Mouse (Mus musculus) MEL (cell line): ENCODE results near the gene Polr2e. TPM values are rescaled to one million over a fixed set of nuclear protein-coding genes. Genes with fewer than 3 reads are reported as not detected.

Source experiments
- DNase-seq: peaks from one replicate; pipeline ENCODE4 v3.0.0; 2011; ENCODE audit warnings: low read depth, low spot score
- H3K27ac ChIP-seq: 2 replicates; pipeline ENCODE4 v1.5.1; 2012; ENCODE audit warnings: low read depth, mild to moderate bottlenecking, control low read depth, low read length, moderate library complexity; ENCODE audit not compliant: control insufficient read depth
- H3K27me3 ChIP-seq, 2 experiments: fragments of 150-350 bp in 1 of 2; sonication (generic) in 1 of 2; 2 replicates each; pipeline ENCODE4 v1.6.1; 2012; ENCODE audit warnings: low read length in 2 of 2, mild to moderate bottlenecking in 2 of 2, improper control_type of control experiment in 1 of 2, moderate library complexity in 1 of 2; ENCODE audit not compliant: insufficient read depth in 2 of 2, control insufficient read depth in 1 of 2
- H3K36me3 ChIP-seq, 2 experiments: 2 replicates each; pipeline ENCODE4 v1.6.1; 2012 to 2014; ENCODE audit warnings: low read length in 2 of 2, improper control_type of control experiment in 1 of 2, inconsistent platforms in 1 of 2, mild to moderate bottlenecking in 1 of 2; ENCODE audit not compliant: insufficient read depth in 2 of 2, control insufficient read depth in 1 of 2
- H3K4me1 ChIP-seq, 2 experiments: fragments of 150-350 bp in 1 of 2; sonication (generic) in 1 of 2; 2 replicates each; pipeline ENCODE4 v1.6.1; 2012; ENCODE audit warnings: low read length in 2 of 2, improper control_type of control experiment in 1 of 2, mild to moderate bottlenecking in 1 of 2; ENCODE audit not compliant: insufficient read depth in 2 of 2, control insufficient read depth in 1 of 2
- H3K4me3 ChIP-seq, 2 experiments: fragments of 150-350 bp in 1 of 2; sonication (generic) in 1 of 2; 2 replicates each; pipeline ENCODE4 v1.5.1; 2012; ENCODE audit warnings: low read depth in 2 of 2, low read length in 2 of 2, mild to moderate bottlenecking in 2 of 2, moderate library complexity in 2 of 2, control low read depth in 1 of 2, improper control_type of control experiment in 1 of 2; ENCODE audit not compliant: control insufficient read depth in 1 of 2, insufficient read depth in 1 of 2
- H3K79me2 ChIP-seq: 2 replicates; pipeline ENCODE4 v1.6.1; 2012; ENCODE audit warnings: mild to moderate bottlenecking, low read length, moderate library complexity; ENCODE audit not compliant: control insufficient read depth, poor library complexity, insufficient read depth
- H3K9ac ChIP-seq: 2 replicates; pipeline ENCODE4 v1.6.1; 2012; ENCODE audit warnings: low read depth, mild to moderate bottlenecking, control low read depth, low read length, moderate library complexity; ENCODE audit not compliant: control insufficient read depth, poor library complexity, severe bottlenecking
- H3K9me3 ChIP-seq: fragments of 150-350 bp; sonication (generic); replicated peaks from 2 replicates; pipeline ENCODE4 v1.6.1; 2012; ENCODE audit warnings: mild to moderate bottlenecking, low read length, improper control_type of control experiment, moderate library complexity; ENCODE audit not compliant: insufficient read depth
- CHD1 ChIP-seq: IDR thresholded peaks from 2 replicates; pipeline ENCODE4 v1.6.1; 2012; ENCODE audit warnings: low read depth, mild to moderate bottlenecking, inconsistent platforms, low read length, improper control_type of control experiment
- CHD2 ChIP-seq: IDR thresholded peaks from 2 replicates; pipeline ENCODE4 v1.6.1; 2011; ENCODE audit warnings: low read length, improper control_type of control experiment
- CTCF ChIP-seq, 3 experiments: IDR thresholded peaks in 2 of 3; conservative IDR thresholded peaks in 1 of 3; 2 replicates each; pipeline ENCODE4 v1.5.1; 2011 to 2012; ENCODE audit warnings: low read length in 3 of 3, low read depth in 2 of 3, mild to moderate bottlenecking in 2 of 3, improper control_type of control experiment in 1 of 3, inconsistent platforms in 1 of 3, mixed read lengths in 1 of 3, moderate library complexity in 1 of 3; ENCODE audit not compliant: control insufficient read depth in 1 of 3, insufficient read depth in 1 of 3, poor library complexity in 1 of 3, severe bottlenecking in 1 of 3
- ELF1 ChIP-seq: IDR thresholded peaks from 2 replicates; pipeline ENCODE4 v1.6.1; 2014; ENCODE audit warnings: low read depth, mild to moderate bottlenecking, inconsistent platforms, low read length, improper control_type of control experiment, moderate library complexity
- EP300 ChIP-seq, 2 experiments: IDR thresholded peaks; 2 replicates each; pipeline ENCODE4 v1.6.1; 2011; ENCODE audit warnings: improper control_type of control experiment in 2 of 2, low read length in 2 of 2, low read depth in 1 of 2, mild to moderate bottlenecking in 1 of 2
- ETS1 ChIP-seq: IDR thresholded peaks from 2 replicates; pipeline ENCODE4 v1.6.1; 2012; ENCODE audit warnings: low read depth, mild to moderate bottlenecking, inconsistent platforms, low read length, improper control_type of control experiment, moderate library complexity
- GABPA ChIP-seq: IDR thresholded peaks from 2 replicates; pipeline ENCODE4 v1.6.1; 2012; ENCODE audit warnings: low read depth, mild to moderate bottlenecking, inconsistent platforms, low read length, improper control_type of control experiment, moderate library complexity
- GATA1 ChIP-seq: IDR thresholded peaks from 2 replicates; pipeline ENCODE4 v1.6.1; 2011; ENCODE audit warnings: low read depth, low read length, improper control_type of control experiment
- MAFK ChIP-seq: IDR thresholded peaks from 2 replicates; pipeline ENCODE4 v1.6.1; 2011; ENCODE audit warnings: low read depth, mild to moderate bottlenecking, low read length, improper control_type of control experiment, borderline replicate concordance
- MAX ChIP-seq: IDR thresholded peaks from 2 replicates; pipeline ENCODE4 v1.6.1; 2011; ENCODE audit warnings: low read length, improper control_type of control experiment
- MAZ ChIP-seq: IDR thresholded peaks from 2 replicates; pipeline ENCODE4 v1.6.1; 2012; ENCODE audit warnings: low read depth, mild to moderate bottlenecking, inconsistent platforms, low read length, improper control_type of control experiment
- MXI1 ChIP-seq: IDR thresholded peaks from 2 replicates; pipeline ENCODE4 v1.6.1; 2011; ENCODE audit warnings: mild to moderate bottlenecking, low read depth, low read length, improper control_type of control experiment
- MYB ChIP-seq: IDR thresholded peaks from 2 replicates; pipeline ENCODE4 v1.6.1; 2011; ENCODE audit warnings: mild to moderate bottlenecking, low read depth, low read length, improper control_type of control experiment
- MYC ChIP-seq: IDR thresholded peaks from 2 replicates; pipeline ENCODE4 v1.6.1; 2011; ENCODE audit warnings: low read depth, mild to moderate bottlenecking, low read length, improper control_type of control experiment, moderate library complexity
- NELFE ChIP-seq: IDR thresholded peaks from 2 replicates; pipeline ENCODE4 v1.6.1; 2011; ENCODE audit warnings: low read depth, low read length, improper control_type of control experiment
- NRF1 ChIP-seq: IDR thresholded peaks from 2 replicates; pipeline ENCODE4 v1.6.1; 2014; ENCODE audit warnings: low read depth, mild to moderate bottlenecking, inconsistent platforms, low read length, improper control_type of control experiment, moderate library complexity; ENCODE audit not compliant: poor library complexity, insufficient read depth, severe bottlenecking
- POLR2A ChIP-seq, 2 experiments: IDR thresholded peaks; 2 replicates each; pipeline ENCODE4 v1.6.1; 2011 to 2012; ENCODE audit warnings: low read length in 2 of 2, mild to moderate bottlenecking in 2 of 2, control low read depth in 1 of 2, improper control_type of control experiment in 1 of 2, low read depth in 1 of 2, moderate library complexity in 1 of 2; ENCODE audit not compliant: control insufficient read depth in 1 of 2, insufficient read depth in 1 of 2, poor library complexity in 1 of 2
- POLR2AphosphoS5 ChIP-seq: IDR thresholded peaks from 2 replicates; pipeline ENCODE4 v1.6.1; 2012; ENCODE audit warnings: low read depth, borderline replicate concordance, mild to moderate bottlenecking, inconsistent platforms, low read length, moderate library complexity, mixed read lengths
- RAD21 ChIP-seq: IDR thresholded peaks from 2 replicates; pipeline ENCODE4 v1.6.1; 2011; ENCODE audit warnings: mild to moderate bottlenecking, low read depth, low read length, improper control_type of control experiment
- RCOR1 ChIP-seq: IDR thresholded peaks from 2 replicates; pipeline ENCODE4 v1.6.1; 2012; ENCODE audit warnings: low read depth, mild to moderate bottlenecking, inconsistent platforms, low read length, improper control_type of control experiment
- SMC3 ChIP-seq: IDR thresholded peaks from 2 replicates; pipeline ENCODE4 v1.6.1; 2011; ENCODE audit warnings: low read depth, low read length, improper control_type of control experiment
- TAL1 ChIP-seq: IDR thresholded peaks from 2 replicates; pipeline ENCODE4 v1.6.1; 2012; ENCODE audit warnings: mild to moderate bottlenecking, inconsistent platforms, low read length, moderate library complexity, mixed read lengths
- TBP ChIP-seq: IDR thresholded peaks from 2 replicates; pipeline ENCODE4 v1.8.0; 2011; ENCODE audit warnings: low read depth, low read length, improper control_type of control experiment
- TCF12 ChIP-seq: IDR thresholded peaks from 2 replicates; pipeline ENCODE4 v1.6.1; 2014; ENCODE audit warnings: low read depth, mild to moderate bottlenecking, inconsistent platforms, low read length, improper control_type of control experiment, moderate library complexity
- UBTF ChIP-seq: IDR thresholded peaks from 2 replicates; pipeline ENCODE4 v1.6.1; 2012; ENCODE audit warnings: low read depth, mild to moderate bottlenecking, inconsistent platforms, low read length, improper control_type of control experiment, moderate library complexity, borderline replicate concordance; ENCODE audit not compliant: insufficient read depth
- USF1 ChIP-seq: IDR thresholded peaks from 2 replicates; pipeline ENCODE4 v1.6.1; 2014; ENCODE audit warnings: low read depth, mild to moderate bottlenecking, inconsistent platforms, low read length, improper control_type of control experiment, moderate library complexity
- ZKSCAN1 ChIP-seq: IDR thresholded peaks from 2 replicates; pipeline ENCODE4 v1.6.1; 2012; ENCODE audit warnings: low read depth, mild to moderate bottlenecking, inconsistent platforms, low read length, improper control_type of control experiment, moderate library complexity
- ZMIZ1 ChIP-seq: IDR thresholded peaks from 2 replicates; pipeline ENCODE4 v1.6.1; 2012; ENCODE audit warnings: low read depth, mild to moderate bottlenecking, inconsistent platforms, low read length, improper control_type of control experiment, moderate library complexity
- ZNF384 ChIP-seq: IDR thresholded peaks from 2 replicates; pipeline ENCODE4 v1.6.1; 2012; ENCODE audit warnings: low read depth, mild to moderate bottlenecking, inconsistent platforms, low read length, improper control_type of control experiment
- polyA plus RNA-seq, 2 experiments: library from polyadenylated mRNA; stranded (reverse) in 1 of 2; unstranded in 1 of 2; fragments of >175 nt in 1 of 2; fragments of >200 nt in 1 of 2; gene quantifications; 2 replicates each; pipeline versions ENCODE4 v1.2.1 to v1.2.4; 2012; ENCODE audit warnings: low replicate concordance in 2 of 2, low read depth in 1 of 2; ENCODE audit not compliant: insufficient read length in 2 of 2, insufficient read depth in 1 of 2, missing spikeins in 1 of 2
- total RNA-seq: library from RNA; depleted of rRNA; stranded (reverse); fragments of 300-350 nt; gene quantifications from 2 replicates; pipeline ENCODE4 v1.2.3, GENCODE M21; 2012

Gene Polr2e
- total and polyA plus RNA-seq, 3 experiments = 169 to 279 (median 258) TPM

DNA sequence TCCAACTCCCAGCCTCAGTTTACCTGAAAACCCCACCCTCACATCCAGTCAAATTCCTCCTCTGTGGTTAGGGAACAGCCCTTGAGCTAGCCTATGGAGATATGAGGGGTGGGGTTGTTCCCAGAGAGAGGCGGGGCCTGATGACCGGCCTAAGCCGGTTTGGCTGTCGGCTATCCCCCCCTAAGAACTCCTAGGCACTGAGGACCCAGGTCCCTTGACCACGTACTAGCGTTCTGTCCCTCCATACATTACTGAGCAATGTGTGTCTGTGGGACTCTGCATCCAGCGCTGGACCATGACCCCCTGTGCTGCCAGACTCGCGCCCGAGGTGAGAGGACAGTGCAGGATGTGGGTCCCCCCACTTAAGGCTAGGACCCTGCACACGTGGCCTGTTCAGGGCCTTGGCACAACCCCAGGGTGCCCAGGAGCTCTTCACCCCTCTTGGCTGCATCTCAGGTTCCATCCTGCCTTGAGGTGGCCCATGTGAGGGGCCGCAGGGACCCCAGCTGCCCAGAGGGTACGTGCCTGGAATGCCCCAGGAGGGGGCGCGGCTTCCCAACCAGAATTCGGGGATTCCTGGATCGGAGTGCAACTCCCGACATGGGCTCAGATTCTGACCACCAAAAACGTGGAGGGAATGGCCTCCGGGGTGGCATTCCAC lies 20.0 kb downstream of the Polr2e start:
- peaks cover 12% of the 10 kb centered on the region for H3K79me2 ChIP-seq
- TF ChIP-seq POLR2AphosphoS5 = no peak
- TF ChIP-seq NELFE = no peak
- TF ChIP-seq RAD21 = no peak
- TF ChIP-seq ZNF384 = no peak
- no peak for TF ChIP-seq UBTF
- TF ChIP-seq USF1 = no peak
- TF ChIP-seq MAZ = no peak
- TF ChIP-seq MAFK = no peak
- TF ChIP-seq MXI1 = no peak
- no peak for TF ChIP-seq GABPA
- no peak for TF ChIP-seq SMC3
- TF ChIP-seq TAL1 = no peak
- TF ChIP-seq GATA1 = no peak
- TF ChIP-seq CHD2 = no peak
- no peak for TF ChIP-seq ETS1
- no peak for TF ChIP-seq ZKSCAN1
- no peak for TF ChIP-seq TBP
- no peak for TF ChIP-seq TCF12
- H3K27ac ChIP-seq = no peak overlapping the region; the same call in 1 of the 2 replicates
- H3K4me1 ChIP-seq = peaks cover 12 to 30% of the 10 kb centered on the region in 2 experiments
- DNase-seq = no peak
- no peaks in the 10 kb centered on the region for H3K9me3 ChIP-seq
- peaks cover 2 to 24% of the 10 kb centered on the region in 2 experiments; a peak in 3 of 4 replicates for H3K36me3 ChIP-seq
- H3K27me3 ChIP-seq = no peaks in the 10 kb centered on the region
- no peak overlapping the region for H3K9ac ChIP-seq
- H3K4me3 ChIP-seq = no peak overlapping the region

DNA sequence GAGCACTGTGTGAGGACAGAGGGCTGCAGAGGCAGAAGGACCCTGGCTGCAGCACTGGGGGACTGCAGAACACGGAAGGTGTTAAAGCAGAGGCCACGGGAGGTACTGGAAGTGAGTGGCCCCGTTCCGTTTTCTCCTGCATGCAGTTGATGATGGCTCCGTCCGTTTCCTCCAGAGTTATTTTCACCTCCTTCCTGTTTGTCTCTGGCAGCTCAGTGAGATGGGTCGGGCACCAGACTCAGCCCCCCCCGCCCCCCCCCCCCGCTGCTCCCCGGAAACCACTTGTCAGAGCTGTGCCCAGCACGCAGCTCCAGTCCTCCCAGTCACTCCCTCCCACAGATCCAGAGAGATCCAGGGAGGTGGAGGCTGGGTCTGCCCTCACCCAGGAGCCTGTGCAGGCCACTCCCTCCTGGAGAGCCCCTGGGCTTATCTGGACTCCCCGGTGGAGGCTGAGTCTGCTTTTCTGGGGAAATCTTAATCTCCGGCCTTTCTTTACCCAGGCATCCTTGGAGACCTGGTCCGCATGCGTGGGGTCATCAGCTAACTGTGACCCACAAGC lies 20.8 kb downstream of the Polr2e start:
- Histone ChIP-seq H3K4me3 (peak overlapping the region; percentile 16 to 55; a peak in 3 of 4 replicates), H3K36me3 (peaks cover 2 to 18% of the 10 kb centered on the region in 2 experiments; a peak in 3 of 4 replicates), H3K79me2 (peaks cover 12% of the 10 kb centered on the region), H3K9me3 (no peaks in the 10 kb centered on the region), H3K4me1 (peaks cover 12 to 23% of the 10 kb centered on the region in 2 experiments), H3K9ac (peak overlapping the region; percentile 29), H3K27ac (peak overlapping the region; percentile 60), H3K27me3 (no peaks in the 10 kb centered on the region)
- peak; percentile 64 for DNase-seq
- TF ChIP-seq POLR2AphosphoS5 (no peak), NRF1 (peak; percentile 50; the same call in 1 of the 2 replicates), MYC (no peak), TAL1 (no peak), CHD1 (no peak), USF1 (no peak), UBTF (no peak), ELF1 (no peak), ZNF384 (no peak), CTCF (IDR thresholded peaks at IDR 0.05 in 2 of 3, conservative IDR thresholded peaks at IDR 0.05 in 1 of 3; ENCODE audit: control insufficient read depth in 1 of 3, insufficient read depth in 1 of 3, low read depth in 2 of 3, low read length in 3 of 3, poor library complexity in 1 of 3, severe bottlenecking in 1 of 3) (no peak), MAFK (no peak), SMC3 (no peak), RCOR1 (no peak), MYB (no peak), ZMIZ1 (no peak), EP300 (IDR thresholded peaks at IDR 0.05; ENCODE audit: low read depth in 1 of 2, low read length in 2 of 2) (peak in 1 of 2 experiments; percentile 14; a peak in 1 of 4 replicates), POLR2A (IDR thresholded peaks at IDR 0.05; ENCODE audit: control insufficient read depth in 1 of 2, insufficient read depth in 1 of 2, low read depth in 1 of 2, low read length in 2 of 2, poor library complexity in 1 of 2) (peak in 1 of 2 experiments; percentile 18; a peak in 1 of 4 replicates), MAX (no peak), TBP (no peak), MXI1 (peak; percentile 46; the same call in 1 of the 2 replicates), TCF12 (no peak)
